Mouse (Mus musculus) frontal cortex, postnatal 25 days (tissue): ENCODE results near the gene Itgal.

Experiments
- DNase-seq, 2 experiments: peaks; one replicate each; pipeline ENCODE4 v3.0.0; 2022; ENCODE audit warnings: low spot score in 2 of 2

The Itgal gene

GRCm38 (mm10) chr7:127278311-127278710, 17.7 kb upstream of the Itgal start:
- DNase-seq = no peak

- DNase-seq = no peak
Observed at GRCm38 (mm10) chr7:127280092-127280491, 16.0 kb upstream of the Itgal start.

GRCm38 (mm10) chr7:127281114-127281513, 14.9 kb upstream of the Itgal start:
- DNase-seq = no peak

- no peak for DNase-seq
Observed at GRCm38 (mm10) chr7:127282190-127282589, 13.9 kb upstream of the Itgal start.

- no peak for DNase-seq
Observed at GRCm38 (mm10) chr7:127285154-127285553, 10.9 kb upstream of the Itgal start.

- no peak for DNase-seq
Observed at GRCm38 (mm10) chr7:127287940-127288339, 8.1 kb upstream of the Itgal start.

- no peak for DNase-seq
Observed at GRCm38 (mm10) chr7:127289306-127289705, 6.8 kb upstream of the Itgal start.

GRCm38 (mm10) chr7:127290142-127290541, 5.9 kb upstream of the Itgal start:
- no peak for DNase-seq

- DNase-seq = no peak
Observed at GRCm38 (mm10) chr7:127296786-127297555, 911 bp downstream of the Itgal start.

- no peak for DNase-seq
Observed at GRCm38 (mm10) chr7:127297586-127298193, 1.6 kb downstream of the Itgal start.

- DNase-seq = no peak
Observed at GRCm38 (mm10) chr7:127308431-127308830, 12.4 kb downstream of the Itgal start.

- peak in 1 of 2 experiments; percentile 34 for DNase-seq
Observed at GRCm38 (mm10) chr7:127308887-127309286, 12.8 kb downstream of the Itgal start.

- no peak for DNase-seq
Observed at GRCm38 (mm10) chr7:127309951-127310350, 13.9 kb downstream of the Itgal start.

- no peak for DNase-seq
Observed at GRCm38 (mm10) chr7:127313912-127314311, 17.9 kb downstream of the Itgal start.

GRCm38 (mm10) chr7:127321106-127321505, 25.0 kb downstream of the Itgal start:
- no peak for DNase-seq

- DNase-seq = no peak
Observed at GRCm38 (mm10) chr7:127322085-127322484, 26.0 kb downstream of the Itgal start.

- no peak for DNase-seq
Observed at GRCm38 (mm10) chr7:127324944-127325343, 28.9 kb downstream of the Itgal start.

GRCm38 (mm10) chr7:127325550-127325949, 29.5 kb downstream of the Itgal start:
- no peak for DNase-seq

- DNase-seq = no peak
Observed at GRCm38 (mm10) chr7:127326685-127327084, 30.6 kb downstream of the Itgal start.

- no peak for DNase-seq
Observed at GRCm38 (mm10) chr7:127333240-127333639, 37.2 kb downstream of the Itgal start.

GRCm38 (mm10) chr7:127335604-127336003, 39.5 kb downstream of the Itgal start:
- no peak for DNase-seq

GRCm38 (mm10) chr7:127337636-127338035, 41.6 kb downstream of the Itgal start:
- no peak for DNase-seq

- no peak for DNase-seq
Observed at GRCm38 (mm10) chr7:127341356-127341755, 45.3 kb downstream of the Itgal start.
